Comparison of ENCODE assay signal across 8 mouse cellular contexts in genomic region chr2:4517553-4518125, GRCm38 (mm10).
DNase-seq lines count a peak whose midpoint lies in the region; ATAC-seq and TF ChIP-seq lines count a peak whose summit lies in the region.

No protein-coding gene starts in this region.

- 59% methylated on average over 7 of the region's 7 CpGs for WGBS in neural tube, embryonic 12.5 days
- WGBS in hindbrain, embryonic 11.5 days: 61% methylated on average over 7 of the region's 7 CpGs
- 44% methylated on average over 7 of the region's 7 CpGs for WGBS in limb, embryonic 14.5 days
- WGBS in midbrain, embryonic 14.5 days: 36% methylated on average over 7 of the region's 7 CpGs

- H3K36me3 ChIP-seq in neural tube, embryonic 12.5 days: peaks cover 18% of the 10 kb centered on the region; the same call in 1 of the 2 replicates
- 0 out of 2 replicates have a peak, but pooled peaks cover 2% of the 10 kb centered on the region for H3K36me3 ChIP-seq in hindbrain, embryonic 11.5 days (ENCODE audit: control insufficient read depth, insufficient read depth, low read length)
- H3K36me3 ChIP-seq in limb, embryonic 14.5 days (ENCODE audit: control insufficient read depth, insufficient read depth, low read length): peaks cover 27% of the 10 kb centered on the region
- H3K36me3 ChIP-seq in midbrain, embryonic 14.5 days (ENCODE audit: control insufficient read depth, insufficient read depth, low read length): peaks cover 19% of the 10 kb centered on the region

- H3K9me3 ChIP-seq in neural tube, embryonic 12.5 days: no peaks in the 10 kb centered on the region
- H3K9me3 ChIP-seq in hindbrain, embryonic 11.5 days (ENCODE audit: control insufficient read depth, low read length): no peaks in the 10 kb centered on the region
- no peaks in the 10 kb centered on the region for H3K9me3 ChIP-seq in limb, embryonic 14.5 days (ENCODE audit: control insufficient read depth, low read length)
- H3K9me3 ChIP-seq in midbrain, embryonic 14.5 days (ENCODE audit: control insufficient read depth, low read length): no peaks in the 10 kb centered on the region

- ATAC-seq in neural tube, embryonic 12.5 days (ENCODE audit: low FRiP score, low read depth): 0 out of 2 replicates have a peak, but pooled peaks have one; percentile 37
- ATAC-seq in hindbrain, embryonic 11.5 days (ENCODE audit: low FRiP score): no peak
- ATAC-seq in limb, embryonic 14.5 days (ENCODE audit: low FRiP score, low read depth): peak; percentile 64; the same call in 1 of the 2 replicates
- peak; percentile 24; the same call in 1 of the 2 replicates for ATAC-seq in midbrain, embryonic 14.5 days (ENCODE audit: low FRiP score, low TSS enrichment)
- ATAC-seq in inflammation-experienced regulatory T-cells, adult 6 months: no peak

- DNase-seq in neural tube, embryonic 10.5 days (ENCODE audit: extremely low spot score, low spot score): no peak
- DNase-seq in gastrocnemius, adult 18-20 months (ENCODE audit: low spot score): peak; percentile 35
- DNase-seq in hindbrain, embryonic 11.5 days (ENCODE audit: low spot score): no peak
- peak; percentile 47 for DNase-seq in limb, embryonic 14.5 days (ENCODE audit: low spot score)
- DNase-seq in midbrain, embryonic 14.5 days: peak; percentile 51
- DNase-seq in urinary bladder, postnatal 10 days (ENCODE audit: low spot score): no peak

- H3K4me1 ChIP-seq in neural tube, embryonic 12.5 days: peaks cover 5% of the 10 kb centered on the region
- no peaks in the 10 kb centered on the region for H3K4me1 ChIP-seq in hindbrain, embryonic 11.5 days (replicated peaks; ENCODE audit: control insufficient read depth, insufficient read depth, low read length)
- peaks cover 9% of the 10 kb centered on the region; the same call in 1 of the 2 replicates for H3K4me1 ChIP-seq in limb, embryonic 14.5 days (ENCODE audit: control insufficient read depth, insufficient read depth, low read length)
- H3K4me1 ChIP-seq in midbrain, embryonic 14.5 days (ENCODE audit: control insufficient read depth, insufficient read depth, low read length): peaks cover 12% of the 10 kb centered on the region; the same call in 1 of the 2 replicates

- no peak overlapping the region for H3K9ac ChIP-seq in neural tube, embryonic 12.5 days
- H3K9ac ChIP-seq in hindbrain, embryonic 11.5 days (ENCODE audit: low read depth, low read length): no peak overlapping the region
- no peak overlapping the region for H3K9ac ChIP-seq in limb, embryonic 14.5 days (ENCODE audit: low read depth, low read length, severe bottlenecking)
- H3K9ac ChIP-seq in midbrain, embryonic 14.5 days (replicated peaks; ENCODE audit: low read length): no peak overlapping the region

- no peak overlapping the region for H3K4me3 ChIP-seq in neural tube, embryonic 12.5 days
- H3K4me3 ChIP-seq in hindbrain, embryonic 11.5 days (ENCODE audit: low read depth, low read length): no peak overlapping the region
- H3K4me3 ChIP-seq in limb, embryonic 14.5 days (replicated peaks; ENCODE audit: low read length): no peak overlapping the region
- no peak overlapping the region for H3K4me3 ChIP-seq in midbrain, embryonic 14.5 days (replicated peaks; ENCODE audit: low read depth, low read length)

- no peak overlapping the region for H3K4me2 ChIP-seq in neural tube, embryonic 12.5 days (replicated peaks)
- no peak overlapping the region for H3K4me2 ChIP-seq in hindbrain, embryonic 11.5 days (replicated peaks; ENCODE audit: low read depth, low read length)
- H3K4me2 ChIP-seq in limb, embryonic 14.5 days (replicated peaks; ENCODE audit: low read depth, low read length, severe bottlenecking): no peak overlapping the region
- no peak overlapping the region for H3K4me2 ChIP-seq in midbrain, embryonic 14.5 days (ENCODE audit: low read length)

- TF ChIP-seq POLR2A in limb, embryonic 14.5 days (IDR thresholded peaks at IDR 0.05; ENCODE audit: borderline replicate concordance, extremely low read depth, insufficient read depth, insufficient read length): no peak

- no peaks in the 10 kb centered on the region for H3K27me3 ChIP-seq in neural tube, embryonic 12.5 days (replicated peaks)
- no peaks in the 10 kb centered on the region for H3K27me3 ChIP-seq in hindbrain, embryonic 11.5 days (ENCODE audit: control insufficient read depth, insufficient read depth, low read length)
- no peaks in the 10 kb centered on the region for H3K27me3 ChIP-seq in limb, embryonic 14.5 days (ENCODE audit: control insufficient read depth, insufficient read depth, low read length)
- no peaks in the 10 kb centered on the region for H3K27me3 ChIP-seq in midbrain, embryonic 14.5 days (ENCODE audit: control insufficient read depth, insufficient read depth, low read length)

- H3K27ac ChIP-seq in neural tube, embryonic 12.5 days: peak overlapping the region; percentile 7; the same call in 1 of the 2 replicates
- H3K27ac ChIP-seq in hindbrain, embryonic 11.5 days (ENCODE audit: low read depth, low read length): peak overlapping the region; percentile 17; the same call in 1 of the 2 replicates
- H3K27ac ChIP-seq in limb, embryonic 14.5 days (replicated peaks; ENCODE audit: low read depth, low read length): peak overlapping the region; percentile 48
- peak overlapping the region; percentile 68 for H3K27ac ChIP-seq in midbrain, embryonic 14.5 days (replicated peaks; ENCODE audit: low read depth, low read length)

Comparison
In these comparisons a context has a peak if more than half of its experiments do, and no peak if none do; other contexts are left out.
1. ATAC-seq: peak in neural tube, embryonic 12.5 days (single experiment), limb, embryonic 14.5 days (single experiment) and midbrain, embryonic 14.5 days (single experiment); none in hindbrain, embryonic 11.5 days (single experiment) and inflammation-experienced regulatory T-cells, adult 6 months (single experiment).
2. H3K27ac ChIP-seq: peak in every context shown above with its lines; median percentile 68 in midbrain, embryonic 14.5 days; 48 in limb, embryonic 14.5 days; 17 in hindbrain, embryonic 11.5 days; 7 in neural tube, embryonic 12.5 days.
3. DNase-seq: peak in gastrocnemius, adult 18-20 months (single experiment), limb, embryonic 14.5 days (single experiment) and midbrain, embryonic 14.5 days (single experiment); none in neural tube, embryonic 10.5 days (single experiment), hindbrain, embryonic 11.5 days (single experiment) and urinary bladder, postnatal 10 days (single experiment).